Mouse (Mus musculus): ENCODE measurements at regions not wholly inside any gene's neighbourhood (a gene's known extent, or its start where the extent isn't known, plus 50 kb on each side); places are given as distances from the start of the nearest gene placed in this dataset.

- no peak for ATAC-seq (ENCODE audit: insufficient read depth, low FRiP score, low read depth)
- Histone ChIP-seq H3K9me3 (no peaks in the 10 kb centered on the region), H3K27ac (no peak overlapping the region), H3K4me1 (no peaks in the 10 kb centered on the region), H3K9ac (no peak overlapping the region), H3K4me2 (no peak overlapping the region), H3K27me3 (replicated peaks) (no peaks in the 10 kb centered on the region), H3K4me3 (replicated peaks) (no peak overlapping the region), H3K36me3 (no peaks in the 10 kb centered on the region)
- 75% methylated on average over 5 of the region's 5 CpGs for WGBS
These were observed 87.9 kb upstream of the Mkln1 start for GRCm38 (mm10) chr6:31310660-31311059.

GRCm38 (mm10) chr6:31313869-31314470 lies 84.6 kb upstream of the Mkln1 start:
- ATAC-seq (ENCODE audit: insufficient read depth, low FRiP score, low read depth), result no peak
- no peaks in the 10 kb centered on the region for H3K9me3 ChIP-seq
- H3K4me2 ChIP-seq, result no peak overlapping the region
- H3K9ac ChIP-seq, result no peak overlapping the region
- 67% methylated on average over 5 of the region's 5 CpGs for WGBS
- peaks cover 14% of the 10 kb centered on the region for H3K4me1 ChIP-seq
- H3K27me3 ChIP-seq (replicated peaks), result no peaks in the 10 kb centered on the region
- no peak overlapping the region for H3K4me3 ChIP-seq (replicated peaks)
- no peaks in the 10 kb centered on the region for H3K36me3 ChIP-seq
- H3K27ac ChIP-seq, result no peak overlapping the region

- Histone ChIP-seq H3K4me1 (peaks cover 14% of the 10 kb centered on the region), H3K9ac (no peak overlapping the region), H3K36me3 (no peaks in the 10 kb centered on the region), H3K4me2 (peak overlapping the region; percentile 56), H3K27me3 (replicated peaks) (no peaks in the 10 kb centered on the region), H3K9me3 (no peaks in the 10 kb centered on the region), H3K4me3 (replicated peaks) (peak overlapping the region; percentile 28), H3K27ac (peak overlapping the region; percentile 54; the same call in 1 of the 2 replicates)
- 0 out of 2 replicates have a peak, but pooled peaks have one; percentile 53 for ATAC-seq (ENCODE audit: insufficient read depth, low FRiP score, low read depth)
- WGBS, result 2% methylated on average over 12 of the region's 12 CpGs
These were observed 80.8 kb upstream of the Mkln1 start for GRCm38 (mm10) chr6:31317741-31318225.

GRCm38 (mm10) chr6:31318506-31318905 lies 80.0 kb upstream of the Mkln1 start:
- H3K9me3 ChIP-seq, result no peaks in the 10 kb centered on the region
- no peaks in the 10 kb centered on the region for H3K36me3 ChIP-seq
- 3% methylated on average over 11 of the region's 11 CpGs for WGBS

DNA sequence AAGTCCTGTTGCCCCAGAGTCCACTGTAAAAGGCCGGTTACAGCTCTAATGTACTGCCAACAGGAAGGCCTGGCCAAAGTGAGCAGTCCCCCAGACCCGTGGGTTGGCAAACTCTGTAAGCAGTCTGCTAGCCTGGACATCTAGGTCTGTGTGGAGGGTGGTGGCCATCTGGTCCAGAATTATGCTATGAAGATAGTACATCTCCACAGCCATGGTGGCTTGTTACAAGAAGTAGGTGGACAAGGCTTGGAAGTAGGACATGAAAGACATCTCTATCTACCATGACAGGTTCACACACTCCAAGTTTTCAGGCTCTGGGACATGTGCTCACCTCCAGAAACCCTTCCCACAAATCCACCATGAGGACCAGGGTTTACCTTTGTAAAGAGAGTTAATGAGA lies 79.1 kb upstream of the Mkln1 start:
- Histone ChIP-seq H3K4me2 (no peak overlapping the region), H3K9ac (no peak overlapping the region), H3K4me1 (peaks cover 14% of the 10 kb centered on the region), H3K27me3 (replicated peaks) (no peaks in the 10 kb centered on the region), H3K4me3 (replicated peaks) (no peak overlapping the region), H3K27ac (no peak overlapping the region), H3K36me3 (no peaks in the 10 kb centered on the region), H3K9me3 (no peaks in the 10 kb centered on the region)
- WGBS, result 71% methylated on average over 2 of the region's 2 CpGs
- no peak for ATAC-seq (ENCODE audit: insufficient read depth, low FRiP score, low read depth)

More at GRCm38 (mm10) chr6:31318506-31318905, 80.0 kb upstream of the Mkln1 start:
- Histone ChIP-seq H3K4me1 (peaks cover 14% of the 10 kb centered on the region), H3K9ac (no peak overlapping the region), H3K4me2 (peak overlapping the region; percentile 56), H3K27ac (no peak overlapping the region), H3K27me3 (replicated peaks) (no peaks in the 10 kb centered on the region), H3K4me3 (replicated peaks) (peak overlapping the region; percentile 28)
- ATAC-seq (ENCODE audit: insufficient read depth, low FRiP score, low read depth), result peak; percentile 80

DNA sequence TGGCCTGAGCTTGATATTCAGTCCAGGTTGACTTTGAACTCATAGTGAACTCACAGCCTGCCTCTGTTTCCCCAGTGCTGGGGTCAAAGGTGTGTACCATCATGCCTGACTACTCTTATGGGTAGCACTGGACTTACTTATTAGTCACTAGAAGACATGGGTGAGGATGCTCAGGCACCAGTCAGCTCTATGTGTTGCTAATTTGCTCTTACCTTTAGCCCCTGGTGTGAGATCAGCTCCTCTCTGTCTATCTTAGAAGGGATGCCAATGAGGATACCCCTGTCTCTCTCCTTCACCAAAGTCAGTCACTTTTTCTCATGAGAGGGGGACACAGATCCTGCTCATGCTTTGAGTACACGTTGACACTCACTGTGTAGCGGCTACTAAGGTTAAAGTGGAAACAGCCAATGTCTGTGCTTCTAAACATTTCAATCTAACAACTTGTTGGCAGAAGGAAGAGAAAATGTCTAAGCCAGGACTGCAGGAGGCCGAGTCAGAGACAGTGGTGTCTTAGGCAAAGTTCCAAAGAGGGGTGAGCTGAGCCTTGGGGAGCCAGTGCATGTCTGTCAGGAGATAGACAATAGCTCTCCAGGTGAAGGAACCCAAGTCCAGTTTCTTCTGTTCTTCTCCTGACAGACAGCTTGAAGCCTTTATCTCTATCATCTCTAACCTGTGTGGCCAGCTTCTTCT lies 78.2 kb upstream of the Mkln1 start:
- Histone ChIP-seq H3K27ac (no peak overlapping the region), H3K9me3 (no peaks in the 10 kb centered on the region), H3K4me3 (replicated peaks) (no peak overlapping the region), H3K9ac (no peak overlapping the region), H3K27me3 (replicated peaks) (no peaks in the 10 kb centered on the region), H3K4me2 (no peak overlapping the region), H3K4me1 (peaks cover 14% of the 10 kb centered on the region), H3K36me3 (no peaks in the 10 kb centered on the region)
- WGBS, result 64% methylated on average over 3 of the region's 3 CpGs
- ATAC-seq (ENCODE audit: insufficient read depth, low FRiP score, low read depth), result no peak

- Histone ChIP-seq H3K4me2 (no peak overlapping the region), H3K9ac (no peak overlapping the region), H3K27me3 (replicated peaks) (no peaks in the 10 kb centered on the region), H3K27ac (no peak overlapping the region), H3K36me3 (no peaks in the 10 kb centered on the region), H3K4me1 (peaks cover 14% of the 10 kb centered on the region), H3K9me3 (no peaks in the 10 kb centered on the region), H3K4me3 (replicated peaks) (no peak overlapping the region)
- no peak for ATAC-seq (ENCODE audit: insufficient read depth, low FRiP score, low read depth)
- WGBS, result 65% methylated on average over 7 of the region's 7 CpGs
These were observed 77.3 kb upstream of the Mkln1 start for GRCm38 (mm10) chr6:31321066-31321846.

GRCm38 (mm10) chr6:31321902-31322301 lies 76.6 kb upstream of the Mkln1 start:
- Histone ChIP-seq H3K4me3 (replicated peaks) (no peak overlapping the region), H3K4me1 (peaks cover 14% of the 10 kb centered on the region), H3K9me3 (no peaks in the 10 kb centered on the region), H3K36me3 (no peaks in the 10 kb centered on the region), H3K4me2 (no peak overlapping the region), H3K27me3 (replicated peaks) (no peaks in the 10 kb centered on the region), H3K9ac (no peak overlapping the region), H3K27ac (no peak overlapping the region)
- ATAC-seq (ENCODE audit: insufficient read depth, low FRiP score, low read depth), result no peak
- 37% methylated on average over 10 of the region's 10 CpGs for WGBS

GRCm38 (mm10) chr6:31323228-31324190 lies 75.0 kb upstream of the Mkln1 start:
- Histone ChIP-seq H3K4me1 (peaks cover 4% of the 10 kb centered on the region), H3K9me3 (no peaks in the 10 kb centered on the region), H3K9ac (no peak overlapping the region), H3K27ac (no peak overlapping the region), H3K27me3 (replicated peaks) (no peaks in the 10 kb centered on the region), H3K4me2 (no peak overlapping the region), H3K36me3 (no peaks in the 10 kb centered on the region), H3K4me3 (replicated peaks) (no peak overlapping the region)
- 64% methylated on average over 9 of the region's 9 CpGs for WGBS
- ATAC-seq (ENCODE audit: insufficient read depth, low FRiP score, low read depth), result no peak

DNA sequence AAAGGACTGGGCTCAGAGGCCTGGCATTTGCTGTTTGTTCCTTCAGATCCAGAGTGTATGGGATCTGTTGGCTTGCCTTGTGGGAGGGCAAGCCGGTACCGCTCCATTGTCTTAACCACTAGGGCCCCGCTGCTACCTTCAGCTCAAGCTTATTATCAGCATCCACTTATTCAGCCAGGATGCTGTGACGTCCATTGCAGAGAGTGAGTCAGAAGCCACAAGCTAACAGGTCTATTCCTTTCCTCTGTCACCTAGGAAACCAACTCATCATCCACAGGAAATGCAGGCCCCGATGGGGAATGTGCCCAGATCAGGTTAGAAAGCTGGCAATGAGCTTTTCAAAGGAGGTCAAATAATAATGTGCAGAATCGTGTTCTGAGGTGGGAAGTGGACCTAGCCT lies 73.8 kb upstream of the Mkln1 start:
- Histone ChIP-seq H3K9me3 (no peaks in the 10 kb centered on the region), H3K27ac (no peak overlapping the region), H3K27me3 (replicated peaks) (no peaks in the 10 kb centered on the region), H3K4me1 (no peaks in the 10 kb centered on the region), H3K36me3 (no peaks in the 10 kb centered on the region), H3K4me3 (replicated peaks) (no peak overlapping the region), H3K9ac (no peak overlapping the region), H3K4me2 (no peak overlapping the region)
- ATAC-seq (ENCODE audit: insufficient read depth, low FRiP score, low read depth), result no peak
- WGBS, result 55% methylated on average over 6 of the region's 6 CpGs

GRCm38 (mm10) chr6:31325621-31326020 lies 72.9 kb upstream of the Mkln1 start:
- no peak overlapping the region for H3K27ac ChIP-seq
- WGBS, result 52% methylated on average over 1 of the region's 1 CpGs
- H3K9ac ChIP-seq, result no peak overlapping the region
- ATAC-seq (ENCODE audit: insufficient read depth, low FRiP score, low read depth), result no peak
- H3K36me3 ChIP-seq, result no peaks in the 10 kb centered on the region
- no peak overlapping the region for H3K4me2 ChIP-seq
- H3K4me1 ChIP-seq, result no peaks in the 10 kb centered on the region
- H3K4me3 ChIP-seq (replicated peaks), result no peak overlapping the region
- H3K27me3 ChIP-seq (replicated peaks), result no peaks in the 10 kb centered on the region
- H3K9me3 ChIP-seq, result no peaks in the 10 kb centered on the region
